Mouse (Mus musculus) liver, embryonic 11.5 days (tissue): ENCODE measurements around the gene Gm9945. TPM values are rescaled to one million over a fixed set of nuclear protein-coding genes. Genes with fewer than 3 reads are reported as not detected.

Source experiments
- ATAC-seq: fragments of 200-750 bp; cut with Nextera tagmentation; replicated peaks from 2 replicates; pipeline ENCODE4 v1.8.0; 2017; ENCODE audit warnings: moderate number of reproducible peaks, mild to moderate bottlenecking, moderate TSS enrichment, moderate library complexity; ENCODE audit not compliant: low FRiP score
- DNase-seq: peaks from one replicate; pipeline ENCODE4 v3.0.0-alpha.2; 2017; ENCODE audit warnings: low spot score
- H3K27ac ChIP-seq: fragments of 300-500 bp; sonication (generic); 2 replicates; pipeline ENCODE4 v1.5.1; 2014; ENCODE audit warnings: mild to moderate bottlenecking, low read depth, low read length, control low read depth
- H3K27me3 ChIP-seq: fragments of 300-500 bp; sonication (generic); replicated peaks from 2 replicates; pipeline ENCODE4 v1.6.1; 2014; ENCODE audit warnings: low read length, mixed read lengths; ENCODE audit not compliant: control insufficient read depth, insufficient read depth
- H3K36me3 ChIP-seq: fragments of 300-500 bp; sonication (generic); 2 replicates; pipeline ENCODE4 v1.6.1; 2014; ENCODE audit warnings: mild to moderate bottlenecking, low read length, moderate library complexity, mixed read lengths; ENCODE audit not compliant: control insufficient read depth, insufficient read depth
- H3K4me1 ChIP-seq: fragments of 300-500 bp; sonication (generic); replicated peaks from 2 replicates; pipeline ENCODE4 v1.6.1; 2014; ENCODE audit warnings: low read length, mixed read lengths; ENCODE audit not compliant: control insufficient read depth, insufficient read depth
- H3K4me2 ChIP-seq: fragments of 300-500 bp; sonication (generic); 2 replicates; pipeline ENCODE4 v1.6.1; 2014; ENCODE audit warnings: mild to moderate bottlenecking, control low read depth, moderate library complexity
- H3K4me3 ChIP-seq: fragments of 300-500 bp; sonication (generic); 2 replicates; pipeline ENCODE4 v1.5.1; 2014; ENCODE audit warnings: low read depth, low read length, control low read depth
- H3K9ac ChIP-seq: fragments of 300-500 bp; sonication (generic); 2 replicates; pipeline ENCODE4 v1.6.1; 2014; ENCODE audit warnings: low read depth, low read length, control low read depth
- H3K9me3 ChIP-seq: fragments of 300-500 bp; sonication (generic); 2 replicates; pipeline ENCODE4 v1.6.1; 2016; ENCODE audit warnings: low read length, inconsistent platforms, mixed read lengths; ENCODE audit not compliant: control insufficient read depth
- WGBS: fragments of 180-500 bp; shearing (Covaris S2); extraction: QIAGEN DNeasy Blood & Tissue Kit; methylation state at CpG from one replicate; pipeline ENCODE4 v1.1.7; 2014; 5-methylcytosine and 5-hydroxymethylcytosine counted together
- polyA plus RNA-seq: library from polyadenylated mRNA; unstranded; fragments of >200 nt; fragmentation: Nextera tagmentation; extraction: Ambion mirVana; gene quantifications from 2 replicates; pipeline ENCODE4 v1.2.1, GENCODE M21; 2014

The Gm9945 gene
- polyA plus RNA-seq, 1 experiment from 2014 or later = not detected

GRCm38 (mm10) chr11:53521120-53521820, 41.3 kb downstream of the Gm9945 start:
- ATAC-seq (peak; percentile 57), DNase-seq (no peak)
- Histone ChIP-seq H3K9me3 (no peaks in the 10 kb centered on the region), H3K36me3 (no peaks in the 10 kb centered on the region; the same call in 1 of the 2 replicates), H3K4me3 (peak overlapping the region; percentile 76), H3K27ac (peak overlapping the region; percentile 96), H3K4me2 (peak overlapping the region; percentile 97), H3K27me3 (no peaks in the 10 kb centered on the region), H3K9ac (peak overlapping the region; percentile 93), H3K4me1 (peaks cover 62% of the 10 kb centered on the region)
- WGBS = 33% methylated on average over 16 of the region's 16 CpGs

GRCm38 (mm10) chr11:53521821-53522131, 41.8 kb downstream of the Gm9945 start:
- Histone ChIP-seq H3K4me2 (peak overlapping the region; percentile 97), H3K4me3 (peak overlapping the region; percentile 76)
- DNase-seq = no peak

GRCm38 (mm10) chr11:53522362-53522761, 42.4 kb downstream of the Gm9945 start:
- Histone ChIP-seq H3K4me3 (peak overlapping the region; percentile 76), H3K9ac (peak overlapping the region; percentile 93)

More at GRCm38 (mm10) chr11:53521821-53522131, 41.8 kb downstream of the Gm9945 start:
- Histone ChIP-seq H3K27ac (peak overlapping the region; percentile 96), H3K9ac (peak overlapping the region; percentile 93), H3K27me3 (no peaks in the 10 kb centered on the region), H3K9me3 (no peaks in the 10 kb centered on the region), H3K36me3 (no peaks in the 10 kb centered on the region; the same call in 1 of the 2 replicates), H3K4me1 (peaks cover 62% of the 10 kb centered on the region)
- ATAC-seq = no peak
- WGBS = 32% methylated on average over 7 of the region's 7 CpGs

GRCm38 (mm10) chr11:53522930-53523329, 43.0 kb downstream of the Gm9945 start:
- DNase-seq = no peak
- H3K4me3 ChIP-seq = no peak overlapping the region
- WGBS = 42% methylated on average over 9 of the region's 9 CpGs
- peaks cover 65% of the 10 kb centered on the region for H3K4me1 ChIP-seq
- ATAC-seq = no peak
- peak overlapping the region; percentile 3; the same call in 1 of the 2 replicates for H3K9ac ChIP-seq
- H3K27ac ChIP-seq = no peak overlapping the region
- no peaks in the 10 kb centered on the region; the same call in 1 of the 2 replicates for H3K36me3 ChIP-seq
- no peaks in the 10 kb centered on the region for H3K9me3 ChIP-seq
- H3K27me3 ChIP-seq = no peaks in the 10 kb centered on the region
- peak overlapping the region; percentile 97 for H3K4me2 ChIP-seq

More at GRCm38 (mm10) chr11:53522362-53522761, 42.4 kb downstream of the Gm9945 start:
- Histone ChIP-seq H3K9me3 (no peaks in the 10 kb centered on the region), H3K4me2 (peak overlapping the region; percentile 97), H3K27ac (peak overlapping the region; percentile 28), H3K27me3 (no peaks in the 10 kb centered on the region), H3K36me3 (no peaks in the 10 kb centered on the region; the same call in 1 of the 2 replicates), H3K4me1 (peaks cover 62% of the 10 kb centered on the region)
- 83% methylated on average over 3 of the region's 3 CpGs for WGBS
- no peak for DNase-seq
- no peak for ATAC-seq

- H3K4me1 ChIP-seq = peaks cover 67% of the 10 kb centered on the region
- H3K9ac ChIP-seq = no peak overlapping the region
- WGBS = 77% methylated on average over 14 of the region's 14 CpGs
These were observed 43.8 kb downstream of the Gm9945 start for GRCm38 (mm10) chr11:53523545-53524405.

GRCm38 (mm10) chr11:53524905-53525304, 44.9 kb downstream of the Gm9945 start:
- H3K27ac ChIP-seq = no peak overlapping the region
- H3K4me2 ChIP-seq = no peak overlapping the region
- ATAC-seq = no peak
- WGBS = 68% methylated on average over 6 of the region's 6 CpGs
- no peaks in the 10 kb centered on the region; the same call in 1 of the 2 replicates for H3K36me3 ChIP-seq
- no peak for DNase-seq
- H3K4me1 ChIP-seq = peaks cover 63% of the 10 kb centered on the region
- no peaks in the 10 kb centered on the region for H3K27me3 ChIP-seq
- H3K9ac ChIP-seq = no peak overlapping the region
- no peak overlapping the region for H3K4me3 ChIP-seq
- H3K9me3 ChIP-seq = no peaks in the 10 kb centered on the region

More at GRCm38 (mm10) chr11:53523545-53524405, 43.8 kb downstream of the Gm9945 start:
- Histone ChIP-seq H3K4me2 (no peak overlapping the region), H3K4me3 (no peak overlapping the region), H3K36me3 (no peaks in the 10 kb centered on the region; the same call in 1 of the 2 replicates), H3K27me3 (no peaks in the 10 kb centered on the region), H3K27ac (no peak overlapping the region), H3K9me3 (no peaks in the 10 kb centered on the region)
- ATAC-seq (no peak), DNase-seq (no peak)

- H3K4me2 ChIP-seq = no peak overlapping the region
- no peaks in the 10 kb centered on the region; the same call in 1 of the 2 replicates for H3K36me3 ChIP-seq
- H3K27me3 ChIP-seq = no peaks in the 10 kb centered on the region
- H3K9me3 ChIP-seq = no peaks in the 10 kb centered on the region
- no peak overlapping the region for H3K27ac ChIP-seq
- no peak for DNase-seq
- H3K4me1 ChIP-seq = peaks cover 58% of the 10 kb centered on the region
- WGBS = 69% methylated on average over 4 of the region's 4 CpGs
- H3K9ac ChIP-seq = no peak overlapping the region
- ATAC-seq = no peak
- no peak overlapping the region for H3K4me3 ChIP-seq
These were observed 45.5 kb downstream of the Gm9945 start for GRCm38 (mm10) chr11:53525461-53525860.

GRCm38 (mm10) chr11:53528397-53529252, 48.7 kb downstream of the Gm9945 start:
- H3K4me3 ChIP-seq = no peak overlapping the region
- no peaks in the 10 kb centered on the region for H3K27me3 ChIP-seq
- no peak for DNase-seq
- H3K27ac ChIP-seq = peak overlapping the region; percentile 48
- ATAC-seq = 0 out of 2 replicates have a peak, but pooled peaks have one; percentile 18
- no peak overlapping the region for H3K4me2 ChIP-seq
- H3K9ac ChIP-seq = no peak overlapping the region
- H3K4me1 ChIP-seq = peaks cover 31% of the 10 kb centered on the region
- WGBS = 46% methylated on average over 9 of the region's 9 CpGs
- H3K36me3 ChIP-seq = peaks cover 3% of the 10 kb centered on the region; the same call in 1 of the 2 replicates
- no peaks in the 10 kb centered on the region for H3K9me3 ChIP-seq
